Mouse (Mus musculus): ENCODE measurements at regions not wholly inside any gene's neighbourhood (a gene's known extent, or its start where the extent isn't known, plus 50 kb on each side); places are given as distances from the start of the nearest gene placed in this dataset.
A peak's percentile ranks its signal among the peaks of the same experiment; 100 is the strongest.
"Not testable (repeated sequence)": the region's sequence is repeated elsewhere in the genome, so short reads cannot be mapped to it uniquely, and the experiment has no call there.

DNA sequence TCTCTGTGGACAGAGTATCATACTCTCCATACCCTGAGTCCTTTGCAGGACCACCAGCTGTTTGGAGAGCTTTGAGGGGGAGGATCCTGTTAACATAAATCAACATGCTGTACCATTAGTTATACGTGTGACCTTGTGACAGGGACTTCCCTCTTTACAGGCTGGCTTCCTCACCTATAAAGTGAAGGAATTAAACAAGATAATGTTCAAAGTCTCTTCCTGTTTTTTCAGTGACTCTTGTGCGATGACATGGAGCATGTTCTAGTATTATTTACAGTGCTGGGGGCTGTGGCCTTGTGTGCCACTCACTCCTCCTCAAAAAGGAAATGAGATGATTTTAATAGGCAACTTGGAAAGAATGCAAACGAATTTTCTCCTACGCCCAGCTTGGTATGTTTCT lies 182.1 kb upstream of the Meox2 start:
- intact Hi-C loops (cut with DNase I): no loop called here
- DNase-seq: no peak

DNA sequence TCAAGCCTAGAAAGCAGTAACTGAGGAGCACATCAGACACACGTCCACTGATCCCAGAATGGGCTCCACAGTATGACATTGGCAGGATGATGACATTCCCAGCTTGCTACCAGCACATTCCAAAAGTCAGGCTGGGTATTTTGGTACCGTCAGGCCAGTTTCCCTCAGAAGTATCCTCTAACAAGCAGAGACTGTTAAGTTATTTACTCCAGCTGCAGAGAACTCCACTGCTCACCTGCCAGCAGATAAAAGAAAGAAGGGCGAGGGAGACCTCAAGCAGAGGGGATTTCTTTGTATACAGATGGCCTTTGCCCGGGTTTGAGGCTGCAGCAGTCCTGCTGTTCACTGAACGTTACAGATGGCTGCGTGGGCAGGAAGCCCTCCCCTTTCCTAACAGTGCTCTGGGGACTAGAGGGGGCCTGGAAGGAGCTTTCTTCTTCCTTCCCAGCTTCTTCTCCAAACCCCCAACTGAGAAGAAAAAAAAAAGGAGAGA lies 175.2 kb upstream of the Meox2 start:
- DNase-seq: peak; percentile 46
- intact Hi-C loops (cut with DNase I): no loop called here

DNA sequence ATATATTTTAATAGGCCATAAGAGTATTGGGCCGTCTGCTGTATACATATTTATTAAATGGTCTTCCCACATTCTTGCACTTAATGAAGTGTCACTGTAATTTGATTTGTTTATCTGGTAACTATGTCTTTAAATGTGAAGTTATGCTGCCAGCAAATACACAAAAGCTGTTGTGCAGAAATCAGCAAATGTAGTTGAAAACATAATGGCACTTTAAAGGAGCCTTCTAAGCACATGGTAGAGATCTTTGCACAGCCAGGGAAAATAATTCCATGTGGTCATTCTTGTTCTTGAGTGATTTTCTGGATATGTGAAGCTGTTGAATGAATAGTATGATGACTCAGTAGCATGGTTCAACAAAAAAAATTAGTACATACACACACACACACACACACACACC lies 164.4 kb upstream of the Meox2 start:
- intact Hi-C loops (cut with DNase I): no loop called here
- no peak for DNase-seq

DNA sequence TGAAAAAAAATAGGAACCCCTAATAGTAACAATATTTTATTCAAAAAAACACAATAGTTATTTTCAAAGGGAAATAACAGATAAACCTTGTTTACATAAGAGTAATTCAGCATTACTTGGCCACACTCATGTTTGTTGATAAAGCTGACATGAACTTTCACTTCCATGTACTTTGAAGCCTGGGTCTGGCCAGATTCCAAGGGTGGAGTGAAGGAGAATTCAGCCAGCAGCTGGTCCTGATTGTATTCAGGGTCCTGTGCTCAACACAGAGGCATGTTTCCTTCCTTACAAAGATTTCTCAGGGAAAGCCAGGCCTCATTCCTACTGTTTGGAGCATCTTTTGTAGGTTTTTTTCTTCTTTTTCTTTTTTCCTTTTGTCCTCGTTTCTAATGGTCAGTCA lies 162.4 kb upstream of the Meox2 start:
- intact Hi-C loops (cut with DNase I): no loop called here
- peak; percentile 31 for DNase-seq

DNA sequence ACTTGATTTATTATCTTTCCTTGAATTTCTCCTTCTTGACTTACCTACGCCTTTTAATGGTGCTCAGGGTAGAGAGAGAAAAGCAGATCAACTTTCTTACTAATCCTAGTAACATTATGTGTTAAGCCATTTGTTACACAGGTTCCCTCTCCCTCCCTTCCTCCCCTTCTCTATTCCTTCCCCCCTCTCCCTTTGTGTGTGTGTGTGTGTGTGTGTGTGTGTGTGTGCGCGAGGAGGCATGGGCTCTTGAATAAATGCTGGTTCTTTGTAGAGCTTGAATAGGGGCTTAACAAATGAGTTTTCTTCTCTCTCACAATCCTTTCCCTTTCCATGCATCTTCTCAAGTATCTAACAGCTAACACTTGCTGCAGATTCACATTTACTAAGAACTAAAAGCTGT lies 160.4 kb upstream of the Meox2 start:
- DNase-seq: no peak
- intact Hi-C loops (cut with DNase I): no loop called here

DNA sequence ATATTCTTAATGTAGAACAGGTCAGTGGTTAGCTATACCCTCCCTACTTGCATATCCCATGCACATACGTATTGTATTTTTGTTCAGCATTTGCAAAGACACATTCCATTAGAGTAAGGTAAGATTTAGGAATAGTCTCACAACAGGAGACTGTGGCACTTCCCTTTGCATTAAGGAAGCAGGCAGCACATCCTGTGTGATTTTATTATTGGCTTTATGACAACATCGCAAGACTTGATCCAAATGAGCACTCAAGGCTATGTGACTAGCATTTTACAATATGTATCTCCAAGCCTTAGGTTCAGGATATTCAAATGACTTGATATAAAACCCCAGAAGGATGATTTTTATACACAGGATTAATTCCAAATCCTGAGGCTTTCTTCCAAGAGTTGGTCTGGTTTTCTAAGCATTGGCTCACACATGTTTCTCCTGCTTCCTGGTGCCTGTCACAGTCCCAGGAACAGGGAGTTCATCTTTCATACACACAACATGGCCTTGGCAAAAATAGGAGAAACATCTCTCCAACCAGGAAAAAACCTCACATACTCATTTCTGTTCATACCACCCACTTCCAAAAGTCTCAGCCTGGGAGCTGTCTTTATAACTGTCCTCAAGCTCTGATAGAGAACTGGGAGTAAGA lies 159.1 kb upstream of the Meox2 start:
- DNase-seq: no peak
- intact Hi-C loops (cut with DNase I): no loop called here

GRCm38 (mm10) chr12:36974432-36975094 lies 133.8 kb upstream of the Meox2 start:
- DNase-seq: no peak
- intact Hi-C loops (cut with DNase I): no loop called here

- intact Hi-C loops (cut with DNase I): no loop called here
- no peak for DNase-seq
These were observed 131.2 kb upstream of the Meox2 start for GRCm38 (mm10) chr12:36977141-36977540.

- intact Hi-C loops (cut with DNase I): no loop called here
- DNase-seq: no peak
These were observed 117.2 kb upstream of the Meox2 start for GRCm38 (mm10) chr12:36991135-36991534.

DNA sequence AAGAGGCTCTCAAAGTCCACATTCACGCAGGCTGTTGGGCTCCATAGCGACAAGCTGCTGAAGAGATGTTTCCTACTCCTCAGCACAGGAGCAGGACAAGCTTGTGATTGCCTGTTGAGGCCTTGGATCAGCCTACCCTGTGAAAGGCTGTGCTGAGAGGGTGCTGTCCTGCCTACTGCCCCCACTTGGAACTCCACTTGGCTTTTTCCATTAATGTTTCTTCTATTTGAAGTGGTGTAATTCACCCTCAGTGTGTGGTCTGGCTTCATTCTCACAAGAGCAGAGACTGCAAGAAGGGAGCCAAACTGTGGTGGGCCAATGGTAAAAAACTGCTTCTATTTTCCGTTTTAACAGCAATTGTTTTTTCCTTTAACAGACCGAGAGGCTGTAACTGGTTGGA lies 116.4 kb upstream of the Meox2 start:
- intact Hi-C loops (cut with DNase I): no loop called here
- no peak for DNase-seq

DNA sequence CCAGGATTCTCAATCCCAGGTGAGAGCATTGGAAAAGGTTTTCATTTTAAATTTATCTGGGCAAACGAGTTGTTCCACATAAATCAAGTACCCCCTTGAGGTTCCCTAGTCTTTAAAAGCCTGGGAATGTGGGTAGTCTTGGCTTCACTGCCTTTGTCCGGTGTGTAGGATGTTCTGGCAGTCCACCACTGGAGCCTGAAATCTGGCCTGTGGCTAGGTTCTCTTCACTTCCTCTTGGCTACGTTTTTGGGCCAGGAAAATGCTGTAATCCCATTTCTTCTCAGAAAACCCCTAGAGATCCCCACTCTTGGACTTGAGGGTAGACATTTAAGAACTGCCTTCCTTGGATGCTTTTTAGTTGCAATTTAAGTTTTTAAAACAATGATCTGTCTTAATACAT lies 106.9 kb upstream of the Meox2 start:
- DNase-seq: no peak
- intact Hi-C loops (cut with DNase I): no loop called here

- no peak for DNase-seq
- intact Hi-C loops (cut with DNase I): no loop called here
These were observed 103.1 kb upstream of the Meox2 start for GRCm38 (mm10) chr12:37005262-37005661.

GRCm38 (mm10) chr12:37010306-37010705 lies 98.0 kb upstream of the Meox2 start:
- no peak for DNase-seq
- intact Hi-C loops (cut with DNase I): no loop called here

DNA sequence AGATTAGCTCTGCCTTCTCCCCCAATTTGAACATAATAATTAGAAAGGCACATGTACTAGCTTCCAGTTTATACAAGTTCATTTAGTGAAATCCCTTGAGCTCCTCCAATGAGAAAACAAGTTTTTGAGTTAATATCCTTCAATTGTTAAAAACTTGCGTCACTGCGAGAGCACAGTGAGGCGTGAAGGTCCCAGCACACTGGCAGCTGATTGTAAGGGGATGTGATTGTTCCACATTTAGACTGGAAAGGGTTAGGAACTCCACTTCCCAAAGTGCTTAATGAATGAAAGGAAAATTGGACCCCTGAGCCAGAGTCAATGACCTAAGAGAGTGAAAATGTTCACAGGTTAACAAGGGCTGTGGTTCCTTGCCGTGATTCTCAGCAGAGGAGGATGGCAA lies 93.9 kb upstream of the Meox2 start:
- intact Hi-C loops (cut with DNase I): no loop called here

GRCm38 (mm10) chr12:37014945-37015344 lies 93.4 kb upstream of the Meox2 start:
- DNase-seq; intact Hi-C loops (cut with DNase I): not testable (repeated sequence)

More for the DNA sequence above, 93.9 kb upstream of the Meox2 start:
- DNase-seq: no peak

DNA sequence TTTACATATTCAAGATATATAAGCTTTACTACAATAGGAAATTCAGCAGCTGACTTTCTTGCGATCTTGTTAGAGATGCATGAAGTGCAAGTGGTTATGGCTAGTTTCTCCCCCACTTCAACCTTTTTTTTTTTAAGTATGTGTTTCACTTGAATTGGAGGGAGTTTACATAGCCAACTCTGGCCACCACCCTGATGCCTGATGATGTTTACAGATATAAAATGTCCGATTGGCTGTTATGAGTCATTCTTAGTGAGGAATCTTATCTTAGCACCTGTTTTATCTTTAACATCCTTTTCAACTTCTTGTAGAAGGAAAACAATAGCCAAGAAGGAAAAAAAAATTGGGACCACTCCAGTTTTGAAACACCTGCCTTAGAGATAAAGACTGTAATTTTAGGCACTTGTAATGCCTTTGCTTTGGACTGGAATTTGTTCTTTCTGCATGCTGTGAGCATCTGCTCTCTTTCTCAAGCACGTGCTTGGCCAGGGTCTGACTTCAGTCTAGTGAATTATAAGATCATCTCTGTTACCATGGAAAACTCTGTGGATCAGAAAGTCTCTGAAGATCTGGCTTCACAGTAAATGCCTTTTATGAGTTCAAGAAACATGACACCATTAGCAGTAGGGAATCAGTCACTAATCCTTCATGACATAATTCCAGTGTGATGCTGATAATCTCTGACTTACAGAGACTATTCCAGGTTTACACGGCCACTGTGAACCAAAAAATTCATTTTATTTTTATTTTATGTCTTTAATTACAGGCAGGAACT lies 92.7 kb upstream of the Meox2 start:
- peak; percentile 51 for DNase-seq
- intact Hi-C loops (cut with DNase I): no loop called here

DNA sequence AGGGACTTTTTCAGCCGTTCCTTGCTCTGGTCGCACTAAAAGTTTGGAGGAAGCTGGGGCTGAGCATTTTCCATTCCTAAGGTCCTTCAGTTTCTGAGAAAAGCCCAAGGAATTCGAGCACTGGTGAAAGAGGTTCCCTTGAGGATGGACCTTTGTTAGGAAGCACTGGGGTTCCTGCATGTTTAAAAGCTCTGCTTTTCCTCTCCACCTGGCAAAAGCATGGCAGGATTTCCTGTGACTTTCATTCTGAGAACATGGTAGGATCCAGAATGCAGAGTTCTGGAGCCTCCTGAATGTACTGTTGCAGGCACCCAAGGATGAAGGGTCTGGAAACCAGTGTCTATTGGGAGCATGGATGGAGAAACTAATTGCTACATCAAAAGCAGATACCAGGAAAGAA lies 61.1 kb upstream of the Meox2 start:
- intact Hi-C loops (cut with DNase I): no loop called here
- DNase-seq: no peak

DNA sequence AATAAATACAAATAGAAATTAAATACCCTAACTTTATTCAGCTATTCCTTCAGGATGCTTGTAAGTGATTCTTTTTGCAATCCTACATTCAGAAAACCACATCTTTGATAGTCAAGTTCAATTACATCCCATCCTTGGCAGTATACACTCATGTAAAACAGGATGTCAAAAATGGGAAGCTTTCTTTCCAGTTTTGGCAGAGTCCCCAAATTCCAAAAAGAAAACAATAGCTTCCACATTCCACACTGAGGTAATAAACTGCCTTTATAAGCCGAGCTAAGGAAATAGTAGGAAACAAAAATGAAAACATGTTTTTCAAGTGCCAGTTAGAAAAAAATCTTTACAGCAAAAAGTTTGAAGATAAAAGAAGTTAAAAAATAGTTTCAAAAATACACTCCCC lies 57.7 kb upstream of the Meox2 start:
- intact Hi-C loops (cut with DNase I): no loop called here
- DNase-seq: no peak

GRCm38 (mm10) chr12:37057411-37057810 lies 50.9 kb upstream of the Meox2 start:
- intact Hi-C loops (cut with DNase I): no loop called here
- no peak for DNase-seq
